Mouse (Mus musculus) urinary bladder, adult 2 months (tissue): ENCODE data around the gene Rgsl1. TPM values are rescaled to one million over a fixed set of nuclear protein-coding genes. Genes with fewer than 3 reads are reported as not detected.
"Not testable (repeated sequence)": the region's sequence is repeated elsewhere in the genome, so short reads cannot be mapped to it uniquely, and the experiment has no call there.

Source experiments
- DNase-seq: peaks from one replicate; pipeline ENCODE4 v3.0.0; 2022; ENCODE audit warnings: low spot score
- polyA plus RNA-seq: library from polyadenylated mRNA; depleted of rRNA; stranded (reverse); fragments of >200 nt; gene quantifications from 2 replicates; pipeline ENCODE4 v1.2.3, GENCODE M21; 2012

Gene Rgsl1
- polyA plus RNA-seq, 1 experiment = 0.72 TPM

- no peak for DNase-seq
These were observed 67.7 kb downstream of the Rgsl1 start for GRCm38 (mm10) chr1:153776257-153776656.

GRCm38 (mm10) chr1:153775174-153775573, 68.8 kb downstream of the Rgsl1 start:
- DNase-seq = no peak

- DNase-seq = no peak
These were observed 73.2 kb downstream of the Rgsl1 start for GRCm38 (mm10) chr1:153770776-153771167.

GRCm38 (mm10) chr1:153769998-153770775, 73.8 kb downstream of the Rgsl1 start:
- DNase-seq = no peak

- not testable (repeated sequence) for DNase-seq
These were observed 74.4 kb downstream of the Rgsl1 start for GRCm38 (mm10) chr1:153769571-153769970.

- DNase-seq = no peak
These were observed 75.5 kb downstream of the Rgsl1 start for GRCm38 (mm10) chr1:153768465-153768864.

- DNase-seq = no peak
These were observed 76.7 kb downstream of the Rgsl1 start for GRCm38 (mm10) chr1:153767281-153767680.

- no peak for DNase-seq
These were observed 77.6 kb downstream of the Rgsl1 start for GRCm38 (mm10) chr1:153766298-153766697.

- DNase-seq = no peak
These were observed 79.8 kb downstream of the Rgsl1 start for GRCm38 (mm10) chr1:153764136-153764535.

- no peak for DNase-seq
These were observed 90.0 kb downstream of the Rgsl1 start for GRCm38 (mm10) chr1:153753725-153754464.

GRCm38 (mm10) chr1:153752521-153752920, 91.4 kb downstream of the Rgsl1 start:
- DNase-seq = no peak

GRCm38 (mm10) chr1:153751763-153752301, 92.1 kb downstream of the Rgsl1 start:
- DNase-seq = no peak

GRCm38 (mm10) chr1:153750054-153750453, 93.9 kb downstream of the Rgsl1 start:
- no peak for DNase-seq

GRCm38 (mm10) chr1:153749211-153749801, 94.6 kb downstream of the Rgsl1 start, which contains the start of gene Rnasel:
Gene Rnasel (plus strand): TSS chr1:153749426.
- no peak for DNase-seq

GRCm38 (mm10) chr1:153748549-153748948, 95.4 kb downstream of the Rgsl1 start:
- DNase-seq = no peak

- DNase-seq = no peak
These were observed 95.9 kb downstream of the Rgsl1 start for GRCm38 (mm10) chr1:153747861-153748530.

GRCm38 (mm10) chr1:153746728-153747127, 97.2 kb downstream of the Rgsl1 start:
- no peak for DNase-seq

- no peak for DNase-seq
These were observed 97.7 kb downstream of the Rgsl1 start for GRCm38 (mm10) chr1:153746119-153746670.

- peak; percentile 59 for DNase-seq
These were observed 101.4 kb downstream of the Rgsl1 start for GRCm38 (mm10) chr1:153742374-153743155.

GRCm38 (mm10) chr1:153741551-153742316, 102.2 kb downstream of the Rgsl1 start:
- DNase-seq = no peak
